9 mouse cellular contexts compared by ENCODE assay signal in genomic region chr17:35178528-35178927, GRCm38 (mm10). TPM values are rescaled to one million over a fixed set of nuclear protein-coding genes. Genes with fewer than 3 reads are reported as not detected.
DNase-seq lines count a peak whose midpoint lies in the region; ATAC-seq and TF ChIP-seq lines count a peak whose summit lies in the region.
"Had no signal": no experiment of that assay in that cellular context is flagged by ENCODE, and none has a peak within 500 bp of the region (broad histone marks: within the 10 kb centered on the region; RNA-seq: fewer than 3 reads in every experiment).

No protein-coding gene starts in this region.

- H3K4me2 ChIP-seq in heart, embryonic 11.5 days: no peak overlapping the region
- H3K4me2 ChIP-seq in stomach, embryonic 16.5 days (ENCODE audit: low read depth, low read length): no peak overlapping the region

- 0 out of 2 replicates have a peak, but pooled peaks have one; percentile 22 for TF ChIP-seq EP300 in ES-Bruce4 (IDR thresholded peaks at IDR 0.05; ENCODE audit: insufficient read depth, low read depth, low read length)

- no peak overlapping the region for H3K4me3 ChIP-seq in ES-Bruce4 (ENCODE audit: low read depth, low read length)
- H3K4me3 ChIP-seq in heart, embryonic 11.5 days (ENCODE audit: low read depth, low read length): no peak overlapping the region
- no peak overlapping the region for H3K4me3 ChIP-seq in stomach, embryonic 16.5 days (replicated peaks; ENCODE audit: low read length)

- no peaks in the 10 kb centered on the region for H3K27me3 ChIP-seq in ES-Bruce4 (ENCODE audit: control insufficient read depth, insufficient read depth, low read length, poor library complexity, severe bottlenecking)
- H3K27me3 ChIP-seq in heart, embryonic 11.5 days (ENCODE audit: control insufficient read depth, insufficient read depth, low read length): no peaks in the 10 kb centered on the region
- H3K27me3 ChIP-seq in stomach, embryonic 16.5 days (ENCODE audit: control insufficient read depth, insufficient read depth, low read length): no peaks in the 10 kb centered on the region

- no peak for TF ChIP-seq POLR2A in ES-Bruce4 (IDR thresholded peaks at IDR 0.05; ENCODE audit: insufficient read depth, low read length)

- H3K9ac ChIP-seq in ES-Bruce4 (ENCODE audit: low read depth, poor library complexity, severe bottlenecking): no peak overlapping the region
- H3K9ac ChIP-seq in heart, embryonic 11.5 days (ENCODE audit: low read depth, low read length): no peak overlapping the region
- H3K9ac ChIP-seq in stomach, embryonic 16.5 days (ENCODE audit: low read length): no peak overlapping the region

- ATAC-seq in heart, embryonic 11.5 days (replicated peaks; ENCODE audit: insufficient number of reproducible peaks, low FRiP score, low TSS enrichment): 0 out of 2 replicates have a peak, but pooled peaks have one; percentile 22
- peak; percentile 98 for ATAC-seq in megakaryocyte, adult 5-6 weeks (ENCODE audit: poor library complexity, severe bottlenecking)
- peak; percentile 77 for ATAC-seq in stomach, embryonic 16.5 days (ENCODE audit: insufficient read depth, low FRiP score)

- peak; percentile 75 to 76 for DNase-seq in cerebellum, postnatal 10 days
- DNase-seq in cerebellum, postnatal 4 days (ENCODE audit: low spot score in 2 of 2): no peak
- DNase-seq in embryo, embryonic 10 days (ENCODE audit: low spot score): peak; percentile 85
- peak; percentile 88 for DNase-seq in kidney, postnatal 10 days

- no peak overlapping the region for H3K27ac ChIP-seq in ES-Bruce4 (ENCODE audit: insufficient read depth, low read length)
- H3K27ac ChIP-seq in heart, embryonic 11.5 days (ENCODE audit: low read depth, low read length): no peak overlapping the region
- H3K27ac ChIP-seq in stomach, embryonic 16.5 days (ENCODE audit: low read length): no peak overlapping the region

- H3K9me3 ChIP-seq in ES-Bruce4 (replicated peaks; ENCODE audit: control insufficient read depth, insufficient read depth, low read length, poor library complexity, severe bottlenecking): no peaks in the 10 kb centered on the region
- no peaks in the 10 kb centered on the region for H3K9me3 ChIP-seq in heart, embryonic 11.5 days (replicated peaks; ENCODE audit: control insufficient read depth, low read length)
- no peaks in the 10 kb centered on the region for H3K9me3 ChIP-seq in stomach, embryonic 16.5 days (replicated peaks; ENCODE audit: control insufficient read depth, low read length)

- H3K4me1 ChIP-seq in ES-Bruce4 (ENCODE audit: control insufficient read depth, insufficient read depth, low read length): no peaks in the 10 kb centered on the region
- H3K4me1 ChIP-seq in heart, embryonic 11.5 days (ENCODE audit: control insufficient read depth, insufficient read depth, low read length): no peaks in the 10 kb centered on the region
- no peaks in the 10 kb centered on the region for H3K4me1 ChIP-seq in stomach, embryonic 16.5 days (ENCODE audit: control insufficient read depth, insufficient read depth, low read length)

- TF ChIP-seq CTCF in ES-Bruce4 (IDR thresholded peaks at IDR 0.05; ENCODE audit: low read depth, low read length): peak; percentile 96

- WGBS in heart, embryonic 11.5 days (ENCODE audit: insufficient replicate concordance): 10% methylated on average over 5 of the region's 5 CpGs
- 14% methylated on average over 5 of the region's 5 CpGs for WGBS in stomach, embryonic 16.5 days

- no peaks in the 10 kb centered on the region for H3K36me3 ChIP-seq in ES-Bruce4 (ENCODE audit: control insufficient read depth, insufficient read depth, low read length, poor library complexity, severe bottlenecking)
- H3K36me3 ChIP-seq in heart, embryonic 11.5 days (ENCODE audit: control insufficient read depth, insufficient read depth, low read length): no peaks in the 10 kb centered on the region
- H3K36me3 ChIP-seq in stomach, embryonic 16.5 days (ENCODE audit: control insufficient read depth, insufficient read depth, low read length): no peaks in the 10 kb centered on the region

RNA-seq across cellular contexts. Expression of gene Aif1, which starts 2.7 kb away (rescaled TPM):
- polyA plus RNA-seq in ES-Bruce4 (2011; ENCODE audit: insufficient read depth, insufficient read length, low read depth, missing spikeins): 2.1 TPM in 1 of 2 replicates, not detected in the other
- 2.7 and 4.2 TPM in 2 replicates for polyA plus RNA-seq in heart, embryonic 11.5 days (2014; fragmentation: Nextera tagmentation; extraction: Ambion mirVana)
- 78.7 and 81.4 TPM in 2 replicates for total RNA-seq in megakaryocyte, adult 5-6 weeks (2015)
- total RNA-seq in megakaryocyte, adult 5-6 weeks (2017): 103 and 120 TPM in 2 replicates
- 19.9 and 20.2 TPM in 2 replicates for polyA plus RNA-seq in stomach, embryonic 16.5 days (2015; fragmentation: Nextera tagmentation; extraction: Ambion mirVana)

RNA-seq across cellular contexts. Expression of gene Lst1, which starts 9.7 kb away (rescaled TPM):
- polyA plus RNA-seq in ES-Bruce4 (2011; ENCODE audit: insufficient read depth, insufficient read length, low read depth, missing spikeins): 2.3 and 2.5 TPM in 2 replicates
- 4.9 and 5.0 TPM in 2 replicates for polyA plus RNA-seq in heart, embryonic 11.5 days (2014; fragmentation: Nextera tagmentation; extraction: Ambion mirVana)
- total RNA-seq in megakaryocyte, adult 5-6 weeks (2015): 425 and 434 TPM in 2 replicates
- total RNA-seq in megakaryocyte, adult 5-6 weeks (2017): 495 and 596 TPM in 2 replicates
- polyA plus RNA-seq in stomach, embryonic 16.5 days (2015; fragmentation: Nextera tagmentation; extraction: Ambion mirVana): 28.1 and 29.9 TPM in 2 replicates

RNA-seq across cellular contexts. Expression of gene Prrc2a, which starts 13.8 kb away (rescaled TPM):
- polyA plus RNA-seq in ES-Bruce4 (2011; ENCODE audit: insufficient read depth, insufficient read length, low read depth, missing spikeins): 236 and 256 TPM in 2 replicates
- polyA plus RNA-seq in heart, embryonic 11.5 days (2014; fragmentation: Nextera tagmentation; extraction: Ambion mirVana): 128 and 163 TPM in 2 replicates
- 144 and 172 TPM in 2 replicates for total RNA-seq in megakaryocyte, adult 5-6 weeks (2015)
- 35.8 and 60.6 TPM in 2 replicates for total RNA-seq in megakaryocyte, adult 5-6 weeks (2017)
- 111 and 125 TPM in 2 replicates for polyA plus RNA-seq in stomach, embryonic 16.5 days (2015; fragmentation: Nextera tagmentation; extraction: Ambion mirVana)

RNA-seq across cellular contexts. Expression of gene Ltb, which starts 15.7 kb away (rescaled TPM):
- polyA plus RNA-seq in ES-Bruce4 (2011; ENCODE audit: insufficient read depth, insufficient read length, low read depth, missing spikeins): 10.7 and 14.2 TPM in 2 replicates
- 0.42 TPM in 1 of 2 replicates, not detected in the other for polyA plus RNA-seq in heart, embryonic 11.5 days (2014; fragmentation: Nextera tagmentation; extraction: Ambion mirVana)
- total RNA-seq in megakaryocyte, adult 5-6 weeks (2015): 11.7 and 13.3 TPM in 2 replicates
- 7.3 and 11.2 TPM in 2 replicates for total RNA-seq in megakaryocyte, adult 5-6 weeks (2017)
- polyA plus RNA-seq in stomach, embryonic 16.5 days (2015; fragmentation: Nextera tagmentation; extraction: Ambion mirVana): 2.0 TPM in 2 replicates

RNA-seq across cellular contexts. Expression of gene Tnf, which starts 23.3 kb away (rescaled TPM):
- not detected in 2 replicates for polyA plus RNA-seq in ES-Bruce4 (2011; ENCODE audit: insufficient read depth, insufficient read length, low read depth, missing spikeins)
- not detected in 2 replicates for polyA plus RNA-seq in heart, embryonic 11.5 days (2014; fragmentation: Nextera tagmentation; extraction: Ambion mirVana)
- total RNA-seq in megakaryocyte, adult 5-6 weeks (2015): 33.1 and 34.6 TPM in 2 replicates
- total RNA-seq in megakaryocyte, adult 5-6 weeks (2017): 28.2 and 30.0 TPM in 2 replicates
- polyA plus RNA-seq in stomach, embryonic 16.5 days (2015; fragmentation: Nextera tagmentation; extraction: Ambion mirVana): 0.32 TPM in 1 of 2 replicates, not detected in the other
- total RNA-seq: left cerebral cortex, postnatal 14 days had no signal

Comparison
In these comparisons a context has a peak if more than half of its experiments do, and no peak if none do; other contexts are left out.
1. DNase-seq: peak in cerebellum, postnatal 10 days (2 of 2), embryo, embryonic 10 days (single experiment) and kidney, postnatal 10 days (single experiment); none in cerebellum, postnatal 4 days (0 of 2).
2. ATAC-seq: peak in every context shown above with its lines; median percentile 98 in megakaryocyte, adult 5-6 weeks; 77 in stomach, embryonic 16.5 days; 22 in heart, embryonic 11.5 days.